In the genomic region with DNA sequence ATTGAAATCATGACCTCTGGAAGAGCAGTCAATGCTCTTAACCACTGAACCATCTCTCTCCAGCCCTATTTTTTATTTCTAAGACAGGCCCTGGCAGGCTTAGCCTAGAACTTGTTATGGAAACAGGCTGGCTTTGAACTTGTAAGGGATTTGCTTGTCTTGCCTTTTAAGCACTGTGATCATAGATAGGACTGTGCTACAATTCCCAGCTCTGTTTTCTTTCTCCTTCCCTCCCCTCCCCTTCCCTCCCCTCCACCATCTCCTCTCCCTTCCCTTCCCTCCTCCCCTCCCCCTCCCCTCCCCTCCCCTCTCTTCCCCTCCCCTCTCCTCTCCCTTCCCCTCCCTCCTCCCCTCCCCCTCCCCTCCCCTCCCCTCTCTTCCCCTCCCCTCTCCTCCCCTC, we compare ENCODE assay signal across 12 mouse cellular contexts.
"Had no signal": no experiment of that assay in that cellular context is flagged by ENCODE, and none has a peak within 500 bp of the region (broad histone marks: within the 10 kb centered on the region; RNA-seq: fewer than 3 reads in every experiment).

No protein-coding gene starts in this region.

- DNase-seq: gastrocnemius, postnatal 10 days; gastrocnemius, postnatal 25 days; heart, adult 2 months; heart, postnatal 14 days; heart, postnatal 36 days; kidney, adult 11 months; kidney, adult 2 months; kidney, adult 9 months; kidney, postnatal 25 days; liver; liver, embryonic 13.5 days; liver, postnatal 0 days had no signal
